Mouse (Mus musculus) cerebellum, adult 8-10 months (tissue): ENCODE measurements around the gene Gm10134.

Experiments
- DNase-seq: peaks from one replicate; pipeline ENCODE4 v3.0.0; 2022

The Gm10134 gene

DNA sequence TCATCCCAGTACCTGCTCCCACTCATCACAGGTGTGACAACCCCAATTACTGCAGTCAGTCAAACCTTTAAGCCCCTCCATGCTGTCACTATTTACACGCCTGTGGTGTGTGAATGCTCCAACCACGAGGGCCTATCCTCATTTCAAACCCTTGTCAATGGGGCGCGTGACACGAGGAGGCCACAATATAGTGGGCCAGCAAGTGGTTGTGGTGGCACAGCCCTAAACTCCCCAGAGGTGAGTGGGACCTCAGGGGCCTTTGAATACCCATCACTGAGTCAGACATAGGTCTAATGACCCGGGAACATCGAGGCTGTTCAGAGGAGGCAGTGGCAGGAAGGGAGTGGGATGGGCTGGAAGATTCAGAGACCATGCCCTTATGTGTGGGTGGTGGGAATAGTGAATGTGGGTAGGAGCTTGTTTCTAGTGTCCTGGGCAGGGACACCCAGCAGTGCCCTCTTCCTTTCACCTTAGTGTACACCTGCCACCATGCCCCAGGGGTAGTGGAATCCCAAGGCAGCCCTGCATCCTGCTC is 28.1 kb downstream of the Gm10134 start:
- DNase-seq, result no peak

DNA sequence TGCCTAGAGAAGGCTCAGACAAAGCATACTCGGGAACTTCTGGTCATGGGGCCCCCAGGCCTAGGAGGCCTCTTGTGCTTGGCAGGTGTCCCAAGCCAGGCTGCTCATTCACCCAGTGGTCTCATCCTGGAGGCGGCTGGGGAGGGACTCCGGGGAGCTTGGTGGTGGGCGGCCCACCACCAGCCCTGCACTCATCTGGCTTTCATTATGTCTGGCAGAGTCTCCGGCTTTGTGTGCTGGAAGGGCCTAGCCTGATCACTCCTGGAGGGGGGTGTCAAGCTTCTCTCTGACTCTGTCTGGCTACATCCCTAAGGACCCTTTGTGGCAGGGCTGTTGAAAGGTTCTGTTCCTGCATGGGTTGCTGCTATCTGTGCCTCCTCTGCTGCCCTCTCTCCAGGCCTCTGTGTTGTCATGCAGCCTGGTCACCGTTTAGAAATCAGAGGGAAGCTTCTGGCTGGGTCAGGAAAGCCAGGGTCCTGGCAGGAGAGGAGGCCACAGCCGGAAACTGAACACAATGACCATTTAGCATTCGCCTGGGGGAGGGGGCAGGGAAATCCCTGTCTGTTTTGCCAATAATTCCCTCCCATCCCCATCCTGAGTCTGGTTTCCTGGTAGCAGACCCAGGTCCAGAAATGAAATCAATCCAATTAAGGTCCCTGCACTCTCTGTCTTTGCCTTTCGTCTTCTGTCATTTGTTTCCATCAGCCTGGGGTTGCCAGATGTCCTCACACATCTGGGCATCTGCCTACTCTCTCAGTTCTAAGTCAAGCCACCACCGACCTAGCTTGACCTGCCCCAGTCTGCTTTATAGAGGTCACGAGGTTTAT is 28.8 kb downstream of the Gm10134 start:
- DNase-seq, result no peak

DNA sequence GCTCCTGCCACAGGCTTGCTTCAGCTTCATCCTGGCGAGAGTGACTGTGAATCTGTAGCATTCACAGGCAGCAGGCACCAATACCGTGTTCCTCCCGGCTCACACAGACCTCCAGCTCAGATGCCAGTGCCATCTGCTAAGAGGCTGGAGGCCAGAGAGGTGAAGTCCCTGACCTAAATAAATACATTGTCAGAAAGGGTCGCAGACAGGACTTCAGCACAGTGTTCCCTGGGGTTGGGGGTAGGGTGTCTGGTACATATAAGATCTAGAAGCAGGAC is 29.3 kb downstream of the Gm10134 start:
- DNase-seq, result no peak

DNA sequence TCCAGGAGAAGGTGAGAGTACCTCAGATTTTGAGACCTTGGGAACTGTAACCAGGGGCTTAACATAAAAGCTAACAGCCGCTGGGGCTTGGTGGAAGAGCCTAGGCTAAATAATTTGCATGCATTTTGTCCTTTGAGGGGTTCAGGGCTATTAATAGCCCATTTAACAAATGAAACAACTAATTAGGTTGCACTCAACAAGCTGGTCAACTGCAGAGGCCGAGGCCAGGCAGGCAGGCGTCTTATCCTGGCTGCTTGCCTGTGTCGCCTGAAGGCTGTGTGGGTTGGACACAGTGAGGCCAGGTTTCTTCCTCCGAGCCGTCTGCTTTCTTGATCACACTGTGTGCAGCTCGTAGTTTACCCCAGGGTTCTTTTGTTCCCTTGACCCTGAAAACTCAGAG is 29.8 kb downstream of the Gm10134 start:
- no peak for DNase-seq

DNA sequence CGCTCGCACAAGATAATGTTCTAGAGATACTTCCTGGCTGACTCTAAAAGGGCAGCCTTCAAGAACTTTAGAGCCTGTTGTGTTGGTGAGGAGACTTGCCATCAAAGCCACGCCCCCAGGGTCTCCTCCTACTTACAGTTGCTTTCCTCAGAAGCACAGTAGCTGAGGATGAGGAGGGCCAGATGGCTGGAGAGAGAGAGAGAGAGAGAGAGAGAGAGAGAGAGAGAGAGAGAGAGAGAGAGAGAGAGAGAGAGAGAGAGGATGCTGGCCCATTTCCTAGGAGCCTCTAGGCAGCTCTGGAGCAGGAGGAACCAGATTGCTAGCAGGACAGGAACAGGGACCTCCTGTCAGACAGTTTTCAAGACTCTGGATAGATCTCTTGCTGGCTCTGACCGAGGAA is 30.3 kb downstream of the Gm10134 start:
- DNase-seq, result no peak

DNA sequence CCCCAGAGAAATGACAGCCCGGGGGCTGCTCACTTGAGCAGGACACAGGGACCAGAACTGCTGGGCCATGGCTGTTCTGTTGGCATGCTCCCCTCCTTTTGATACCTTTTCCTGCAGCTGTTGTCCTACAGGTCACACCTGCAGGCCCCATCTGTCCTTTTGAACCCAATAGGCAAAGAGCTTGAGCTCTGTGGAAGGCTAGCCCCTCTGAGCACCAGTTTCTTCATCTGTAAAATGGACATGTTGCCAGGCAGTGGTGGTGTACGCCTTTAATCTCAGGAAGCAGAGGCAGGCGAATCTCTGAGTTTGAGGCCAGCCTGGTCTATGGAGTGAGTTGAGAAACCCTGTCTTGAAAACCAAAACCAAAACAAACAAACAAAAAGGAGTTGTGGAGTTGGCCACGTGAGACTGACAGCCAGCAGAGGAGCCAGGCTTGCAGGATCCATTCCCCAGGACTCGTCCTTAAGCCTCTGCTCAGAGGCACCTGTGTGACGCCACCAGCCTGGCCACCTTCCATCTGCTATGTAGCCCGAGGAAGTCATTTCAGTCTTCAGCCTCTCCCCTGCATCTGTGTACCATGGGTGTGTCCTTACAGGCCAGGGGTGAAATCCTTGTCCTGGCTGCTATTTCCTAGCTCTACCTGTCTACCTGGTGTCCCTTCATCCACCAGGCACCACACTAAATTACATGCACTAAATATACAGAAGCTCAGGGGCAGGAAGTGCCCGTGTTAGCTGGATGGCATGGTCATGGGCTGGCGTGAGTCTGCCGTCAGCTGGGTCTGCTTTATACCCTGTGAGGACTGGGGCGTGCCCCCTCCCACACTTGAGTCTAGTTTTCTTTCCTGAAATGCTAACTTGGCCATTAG is 31.1 kb downstream of the Gm10134 start:
- DNase-seq, result no peak

DNA sequence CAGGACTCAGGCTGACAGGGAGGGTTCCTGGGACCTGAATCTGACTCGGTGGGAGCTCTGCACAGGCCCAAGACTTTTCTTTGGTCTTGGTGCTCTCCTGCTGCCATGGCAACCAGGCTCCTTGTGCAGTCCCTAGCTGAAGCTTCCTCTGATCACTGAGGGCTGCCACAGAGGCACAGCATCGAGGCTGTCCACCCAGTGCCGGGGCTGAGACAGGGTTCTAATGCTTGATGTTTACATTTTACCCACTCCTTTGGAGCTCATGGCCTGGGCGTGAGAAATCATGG is 31.7 kb downstream of the Gm10134 start:
- peak; percentile 24 for DNase-seq

DNA sequence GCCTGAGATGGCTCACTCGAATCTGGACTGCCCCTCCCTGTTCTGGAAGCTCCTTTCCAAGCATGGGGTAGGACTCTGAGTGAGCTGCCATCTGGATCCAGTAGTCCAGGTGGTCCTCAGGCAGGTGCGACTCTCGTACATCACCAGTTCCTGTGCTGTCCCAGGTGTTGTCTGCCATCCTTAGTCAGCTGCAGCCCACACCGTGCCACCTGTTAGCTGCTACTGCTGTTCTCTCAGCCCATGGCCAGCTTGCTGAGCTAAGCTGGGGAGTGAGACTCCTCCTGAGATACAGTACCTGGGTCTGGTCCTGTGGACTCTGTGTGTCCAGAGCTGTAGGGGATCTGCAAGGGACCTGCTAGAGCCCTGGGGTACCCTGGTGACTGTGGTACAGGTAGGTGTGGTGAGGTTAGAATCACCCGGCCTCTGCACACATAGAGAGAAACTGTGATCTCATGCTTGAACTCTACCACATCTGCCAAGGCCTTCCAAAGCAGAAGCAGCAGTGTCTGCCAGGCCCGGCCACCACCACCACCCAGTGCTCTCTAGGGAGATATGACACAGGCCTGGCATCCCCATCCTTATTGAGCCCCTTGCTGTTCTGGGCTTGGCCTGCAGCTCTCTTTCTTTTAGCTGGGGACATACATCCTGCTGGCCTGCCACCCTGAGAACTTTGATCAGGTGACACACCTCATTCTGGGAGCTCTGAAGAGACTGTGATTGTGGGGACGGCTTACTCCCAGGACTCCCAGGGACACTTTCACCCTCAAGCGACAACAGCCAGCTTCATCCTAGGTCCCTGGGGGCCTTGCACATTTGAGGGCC is 32.3 kb downstream of the Gm10134 start:
- peak; percentile 35 for DNase-seq

DNA sequence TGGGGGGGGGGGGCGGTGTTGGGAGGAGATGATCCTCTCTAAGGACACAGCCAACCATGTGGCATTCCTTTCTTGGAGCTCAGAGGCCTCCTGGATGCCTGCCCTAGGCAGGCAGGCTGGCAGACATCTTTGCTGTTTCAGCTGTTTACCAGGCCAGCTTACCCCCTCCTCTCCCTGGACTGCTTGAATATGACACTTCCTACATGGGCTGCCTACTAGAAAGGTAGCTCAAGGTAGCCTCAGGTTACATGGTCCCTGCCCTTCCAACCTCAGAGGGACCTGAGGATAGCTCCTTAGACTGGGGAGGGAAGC is 32.9 kb downstream of the Gm10134 start:
- DNase-seq, result peak; percentile 41

DNA sequence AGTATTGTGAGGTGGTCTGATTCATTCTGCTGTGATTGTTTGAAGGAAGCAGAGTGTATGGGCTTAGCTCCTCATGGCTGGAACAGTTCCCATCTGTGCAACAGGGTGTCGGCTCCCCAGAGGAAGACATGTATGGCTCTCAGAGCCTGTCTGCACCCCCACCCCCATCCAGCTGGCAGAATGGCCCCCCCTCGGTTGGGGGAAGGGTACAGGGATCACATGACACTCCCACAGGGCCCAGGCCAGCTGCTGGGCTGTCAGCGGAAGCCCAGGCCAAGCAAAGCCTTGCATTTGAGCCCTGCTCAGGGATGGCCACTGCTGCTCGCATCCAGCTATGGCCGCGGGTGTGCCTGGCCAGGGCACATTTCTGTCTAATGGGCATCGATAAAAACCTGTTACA is 33.3 kb downstream of the Gm10134 start:
- DNase-seq, result peak; percentile 54

DNA sequence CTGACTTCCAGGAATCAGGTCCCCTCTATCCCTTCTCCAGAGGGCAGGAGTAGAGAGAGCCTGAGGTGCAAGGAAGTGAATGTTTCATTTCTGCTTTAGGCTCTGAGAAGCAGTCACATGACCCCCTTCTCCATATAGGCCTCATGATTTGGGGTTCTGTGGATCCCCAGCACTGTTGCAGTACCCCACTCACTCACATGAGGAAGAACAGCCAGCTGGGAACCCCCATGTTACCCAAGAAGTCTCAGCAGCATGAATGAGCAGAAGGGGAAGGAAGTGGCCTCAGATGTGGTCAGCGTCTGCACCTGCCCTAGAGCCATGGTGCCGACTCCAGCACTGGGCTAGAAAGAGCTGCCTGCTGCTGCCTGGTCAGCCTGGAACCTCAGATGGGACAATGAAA is 34.1 kb downstream of the Gm10134 start:
- DNase-seq, result peak; percentile 26

DNA sequence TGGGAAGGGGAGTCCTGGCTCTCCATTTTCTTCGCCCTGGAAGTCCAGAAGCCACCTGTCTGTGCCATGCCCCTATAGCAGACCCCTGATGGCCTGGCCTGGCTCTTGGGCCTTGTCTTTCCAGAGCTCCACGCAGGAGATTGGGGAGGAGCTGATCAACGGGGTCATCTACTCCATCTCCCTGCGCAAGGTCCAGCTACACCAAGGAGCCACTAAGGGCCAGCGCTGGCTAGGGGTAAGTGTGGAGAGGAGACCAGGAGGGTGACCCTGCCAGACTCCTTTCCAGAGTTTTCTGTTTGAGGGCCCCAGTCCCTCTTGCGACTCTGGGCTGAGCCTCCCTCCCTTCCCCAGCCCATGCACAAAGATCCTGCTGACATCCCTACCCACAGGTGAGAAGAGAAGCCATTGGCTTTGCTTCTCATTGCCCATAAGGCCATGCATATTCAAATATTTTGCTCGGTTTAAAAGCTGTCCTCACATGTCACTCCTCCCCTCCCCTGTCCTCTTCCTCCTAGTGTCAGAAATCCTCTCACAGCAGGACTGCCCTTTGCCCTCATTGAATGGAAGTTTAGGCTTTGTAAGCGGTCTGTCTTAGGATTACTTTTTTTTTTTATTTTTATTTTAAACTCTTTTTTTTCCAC is 34.8 kb downstream of the Gm10134 start:
- peak; percentile 22 for DNase-seq

DNA sequence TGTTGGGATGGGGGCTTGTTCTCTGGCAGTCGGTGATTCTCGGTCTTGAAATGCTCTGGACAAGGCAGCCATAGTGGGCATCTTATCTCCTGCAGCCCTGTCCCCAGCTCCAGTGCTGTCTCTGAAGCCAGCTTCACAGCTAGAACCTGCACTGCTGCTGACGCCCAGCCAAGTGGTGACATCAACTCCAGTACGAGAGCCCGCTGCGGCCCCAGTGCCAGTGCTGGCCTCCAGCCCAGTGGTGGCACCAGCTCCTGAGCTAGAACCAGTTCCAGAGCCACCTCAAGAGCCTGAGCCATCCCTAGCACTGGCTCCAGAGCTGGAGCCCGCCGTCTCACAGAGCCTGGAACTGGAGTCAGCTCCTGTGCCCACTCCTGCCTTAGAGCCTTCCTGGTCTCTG is 38.0 kb downstream of the Gm10134 start:
- DNase-seq, result peak; percentile 93

DNA sequence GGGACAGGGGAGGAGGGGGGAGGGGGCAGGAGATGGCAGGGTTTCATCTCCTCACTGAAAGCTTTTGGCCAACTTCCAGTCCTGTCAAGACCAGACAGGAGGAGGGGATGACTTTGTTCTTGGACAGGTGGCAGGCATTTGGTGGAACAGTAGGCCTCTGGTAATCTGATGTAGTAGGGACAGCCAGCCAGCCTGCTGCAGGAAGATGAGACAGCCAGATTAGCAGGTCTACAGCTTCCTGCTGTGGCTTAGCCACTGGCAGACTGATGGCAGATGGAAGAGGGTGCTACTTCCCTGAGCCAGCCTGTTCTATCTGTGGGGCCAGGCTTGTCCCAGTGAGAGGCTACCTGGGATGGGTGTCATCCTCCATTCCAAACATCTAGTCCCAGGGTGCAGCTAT is 40.1 kb downstream of the Gm10134 start:
- peak; percentile 68 for DNase-seq

DNA sequence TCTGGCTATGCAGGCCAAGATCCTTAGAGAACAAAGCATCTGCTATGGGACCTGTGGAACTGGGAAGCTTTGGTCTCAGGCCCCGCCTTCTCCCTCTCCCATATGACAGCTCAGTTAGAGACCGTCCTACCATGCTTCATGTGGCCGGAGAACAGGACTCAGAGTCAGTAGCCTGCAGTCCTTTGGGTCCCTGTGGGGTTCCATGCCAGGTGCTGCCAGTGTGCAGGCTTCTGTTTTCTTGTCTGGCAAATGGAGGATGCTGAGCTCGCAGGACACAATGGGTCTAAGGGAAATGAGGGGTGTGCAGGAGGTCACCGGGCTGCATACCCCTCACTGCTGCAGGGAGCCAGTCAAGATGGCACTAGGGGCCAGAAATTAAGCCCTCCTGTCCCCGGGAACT is 40.7 kb downstream of the Gm10134 start:
- no peak for DNase-seq

DNA sequence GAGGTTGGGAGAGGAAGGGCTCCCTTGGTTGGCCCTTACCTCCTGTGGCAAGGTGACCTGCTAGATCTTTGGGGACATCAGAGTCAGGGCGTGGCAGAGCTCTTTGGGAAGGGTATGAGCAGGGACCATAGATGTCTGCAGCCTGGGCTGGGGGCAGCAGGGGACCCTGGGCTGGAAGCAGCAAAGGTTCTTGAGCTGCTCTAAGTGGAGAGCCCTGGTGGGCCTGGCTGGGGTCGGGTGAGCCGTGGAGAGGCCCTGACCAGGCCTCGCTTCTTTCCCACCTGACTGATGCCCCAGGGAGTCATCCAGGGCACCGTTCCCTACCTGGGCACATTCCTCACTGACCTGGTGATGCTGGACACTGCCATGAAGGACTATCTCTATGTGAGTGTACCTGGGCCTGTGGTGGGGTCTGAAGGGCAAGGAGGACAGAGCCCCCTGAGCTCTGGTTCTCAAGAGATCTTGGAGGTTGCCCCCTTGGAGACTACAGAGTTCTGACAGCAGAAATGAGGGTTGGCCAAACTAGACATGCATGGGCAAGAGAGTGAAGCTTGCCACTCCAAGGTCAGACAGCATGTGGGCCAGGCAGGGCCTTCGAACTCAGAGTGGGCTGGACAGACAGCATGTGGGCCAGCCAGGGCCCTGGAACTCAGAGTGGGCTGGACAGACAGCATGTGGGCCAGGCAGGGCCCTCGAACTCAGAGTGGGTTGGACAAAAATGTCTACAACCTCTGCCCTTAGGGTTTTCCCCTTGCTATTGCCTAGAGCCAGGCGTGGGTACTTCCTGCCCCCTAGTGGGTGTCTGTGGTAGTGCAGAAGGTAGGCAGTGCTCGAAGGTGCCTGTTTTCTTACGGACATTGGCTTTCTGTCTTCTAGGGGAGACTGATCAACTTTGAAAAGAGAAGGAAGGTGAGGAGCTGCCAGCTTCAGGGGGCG is 41.6 kb downstream of the Gm10134 start:
- peak; percentile 89 for DNase-seq

DNA sequence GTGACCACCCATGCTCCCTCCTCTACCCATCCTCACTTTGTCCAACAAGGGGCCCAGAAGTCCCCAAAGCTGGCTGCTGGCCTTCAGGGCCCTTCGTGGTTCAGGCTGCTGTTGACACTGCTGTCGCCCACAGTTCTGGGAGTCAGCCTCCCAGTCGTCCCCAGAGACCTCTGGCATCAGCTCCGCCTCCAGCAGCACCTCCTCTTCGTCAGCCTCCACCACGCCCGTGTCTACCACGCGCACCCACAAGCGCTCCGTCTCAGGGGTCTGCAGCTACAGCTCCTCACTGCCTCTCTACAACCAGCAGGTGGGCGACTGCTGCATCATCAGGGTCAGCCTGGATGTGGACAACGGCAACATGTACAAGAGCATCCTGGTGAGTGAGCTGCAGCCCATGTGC is 43.3 kb downstream of the Gm10134 start:
- peak; percentile 20 for DNase-seq

DNA sequence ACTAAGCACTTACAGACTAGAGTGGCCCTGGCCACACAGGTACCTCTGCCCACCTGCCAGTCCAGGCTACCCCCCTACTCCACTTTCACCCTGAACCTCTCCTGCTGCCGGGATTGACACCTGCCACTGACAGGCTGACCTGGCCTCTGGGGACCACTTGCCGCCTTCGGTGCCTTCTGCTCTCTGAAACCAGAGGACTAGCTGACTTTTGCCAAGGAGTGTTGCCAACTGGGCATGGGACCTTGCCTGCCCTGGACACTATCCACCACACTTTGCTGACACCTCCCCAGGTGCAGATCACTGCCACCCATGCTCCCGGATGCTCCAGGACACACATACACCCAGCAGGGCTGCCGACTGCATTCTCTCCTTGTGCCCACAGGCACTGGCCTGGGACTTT is 46.4 kb downstream of the Gm10134 start:
- DNase-seq, result no peak
